Mouse (Mus musculus) 416B (cell line): Measurements from ENCODE around the gene Nudt9.
A peak's percentile ranks its signal among the peaks of the same experiment; 100 is the strongest.
"Not testable (repeated sequence)": the region's sequence is repeated elsewhere in the genome, so short reads cannot be mapped to it uniquely, and the experiment has no call there.

Experiments
- DNase-seq: peaks from one replicate; pipeline ENCODE4 v3.0.0; 2011; ENCODE audit warnings: low read depth

Gene Nudt9

DNA sequence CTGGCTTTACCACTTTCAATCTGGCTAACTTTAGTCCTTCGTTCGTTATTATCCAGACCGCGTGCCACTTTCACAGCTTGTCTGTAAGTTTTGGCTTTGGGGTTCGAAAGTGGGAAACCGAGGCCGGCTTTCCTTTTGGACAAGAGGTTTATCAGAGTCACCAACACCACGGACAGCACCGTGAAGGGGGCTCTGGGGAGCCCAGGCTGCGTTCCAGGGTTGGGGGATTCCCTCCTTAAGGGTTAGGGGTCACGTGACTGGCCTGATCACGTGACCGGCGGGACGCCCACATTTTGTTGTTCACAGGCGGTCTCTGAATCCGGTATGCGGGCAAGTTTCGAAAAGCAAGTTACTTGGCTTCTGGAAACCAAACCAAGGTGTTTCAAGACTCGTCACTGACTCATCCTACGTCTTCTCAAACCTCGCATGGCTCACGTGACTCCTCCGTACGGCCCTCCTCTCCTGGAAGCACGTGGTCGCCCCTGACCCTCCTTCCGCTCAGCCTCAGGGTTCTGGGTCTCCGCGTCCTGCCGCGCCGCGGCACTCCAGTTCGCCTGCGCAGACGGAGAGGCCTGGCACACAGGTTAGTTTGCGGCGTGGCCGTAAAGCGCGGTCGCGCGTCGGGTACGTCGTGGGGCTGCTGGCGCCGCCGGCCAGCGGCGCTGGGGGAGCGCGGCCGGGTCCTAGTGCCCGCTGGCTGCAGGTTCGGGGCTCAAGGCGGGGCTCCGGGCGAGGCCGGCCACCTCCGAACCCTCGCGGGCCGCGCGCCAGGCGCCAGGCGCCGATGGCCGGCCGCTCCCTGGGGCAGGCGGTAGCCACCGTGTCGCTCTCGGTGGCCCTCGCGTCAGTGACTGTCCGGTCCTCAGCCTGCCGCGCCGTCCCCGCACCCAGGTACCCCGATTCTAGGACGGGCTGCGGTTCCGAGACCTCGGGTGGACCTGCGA lies at the start of gene Nudt9:
Gene Nudt9, plus strand, starts transcription at position 51 of the 944 bp plus-strand sequence.
- DNase-seq, result peak; percentile 99

DNA sequence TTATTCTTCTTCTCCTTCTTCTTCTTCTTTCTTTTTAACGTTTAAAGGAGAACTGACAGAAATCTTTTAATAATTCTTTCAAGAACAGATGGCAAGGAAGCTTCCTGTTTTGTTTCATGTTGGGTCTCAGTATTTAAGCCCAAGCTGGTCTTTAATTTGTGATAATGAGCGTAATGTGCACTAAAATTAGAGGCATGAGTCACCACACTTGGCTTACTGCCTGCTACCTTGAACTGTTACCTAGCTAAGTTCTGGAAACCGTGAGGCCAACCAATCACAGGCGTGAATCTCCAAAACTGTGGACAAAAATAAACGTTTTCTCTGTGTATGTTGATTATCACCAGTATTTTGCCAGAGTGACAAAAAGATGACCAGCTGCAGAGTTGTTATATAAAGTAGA lies 47.4 kb upstream of the Nudt9 start:
- peak; percentile 41 for DNase-seq

DNA sequence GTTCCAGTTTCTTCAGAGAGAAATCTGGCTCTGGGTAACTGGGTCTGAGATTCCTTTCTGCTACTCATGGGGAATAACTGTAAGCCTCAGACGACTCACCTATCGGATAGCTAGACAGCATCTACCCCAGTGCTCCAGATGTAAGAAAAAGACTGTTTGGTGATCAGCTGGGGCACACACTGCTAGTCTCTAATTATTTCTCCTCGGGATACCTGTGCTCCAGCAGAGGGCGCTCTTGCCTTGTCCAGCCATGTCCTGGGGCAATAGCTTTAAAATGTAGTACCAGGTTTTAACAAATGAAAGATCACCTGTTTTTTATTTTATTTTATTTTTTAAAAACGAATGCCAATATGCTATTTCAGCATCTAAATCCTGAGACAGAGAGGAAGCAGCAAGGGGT lies 46.4 kb upstream of the Nudt9 start:
- peak; percentile 81 for DNase-seq

DNA sequence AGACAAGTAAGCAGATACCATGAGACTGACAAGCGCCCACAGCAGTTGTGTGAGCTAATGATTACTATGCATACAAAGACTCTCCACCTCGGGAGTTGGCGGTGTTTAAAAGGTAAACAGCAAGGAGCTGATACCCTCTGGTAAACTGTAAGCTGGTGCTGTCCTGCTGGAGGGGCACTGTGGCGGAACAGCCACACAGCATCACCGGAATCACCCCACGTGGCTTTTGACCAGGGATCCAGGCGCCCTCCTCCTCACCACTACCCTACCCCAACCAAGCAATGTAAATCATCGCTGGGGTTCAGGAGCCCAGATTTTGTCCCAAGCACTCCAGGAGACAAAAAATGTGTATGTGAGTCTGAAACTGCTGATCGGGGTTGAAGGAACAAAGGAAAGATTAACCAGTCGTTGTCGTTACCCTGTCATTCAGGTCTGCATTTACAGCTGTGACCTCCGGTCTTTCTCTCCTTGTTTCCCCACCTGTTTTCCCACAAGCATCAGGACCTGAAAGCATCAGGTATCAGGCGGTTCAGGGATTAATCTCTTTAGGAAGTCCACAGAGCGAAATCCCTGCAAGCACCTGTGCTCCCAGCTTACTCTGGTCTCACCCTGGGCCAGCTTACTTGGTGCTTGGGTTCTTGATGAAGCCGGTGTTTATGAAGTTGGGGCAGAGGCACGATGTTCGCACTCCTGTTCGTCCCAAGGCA lies 43.4 kb upstream of the Nudt9 start:
- no peak for DNase-seq

DNA sequence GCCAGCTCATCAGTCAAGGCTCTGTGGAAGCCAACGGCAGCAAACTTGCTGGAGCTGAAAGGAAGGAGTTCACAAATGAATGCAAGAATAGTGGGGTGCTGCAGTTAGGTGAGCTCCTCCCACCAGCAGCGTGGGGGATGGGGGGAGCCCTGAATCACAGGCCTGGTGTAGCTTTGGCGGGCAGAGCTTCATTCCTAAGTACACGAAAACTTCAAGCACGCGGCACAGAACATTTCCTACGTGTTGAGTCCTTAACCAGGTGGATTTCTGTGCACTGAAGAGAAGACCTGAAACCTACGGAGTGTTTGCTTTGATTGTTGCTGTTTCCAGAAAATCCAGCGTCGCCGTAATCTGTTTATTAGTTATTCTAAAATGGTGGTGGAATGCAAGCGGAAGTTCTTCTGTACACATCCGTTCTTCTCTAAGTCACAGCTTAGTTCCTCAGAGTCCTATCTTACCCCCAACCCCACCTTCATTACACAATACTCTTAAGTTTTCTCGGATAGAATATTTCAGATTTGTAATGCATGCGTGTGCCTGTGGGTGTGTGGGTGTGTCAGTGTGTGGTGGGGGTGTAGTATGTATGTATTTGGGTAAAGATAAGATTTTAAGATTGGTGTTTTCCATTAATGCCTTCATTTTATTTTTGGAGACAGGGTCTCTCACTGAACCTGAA lies 42.7 kb upstream of the Nudt9 start:
- DNase-seq, result no peak

DNA sequence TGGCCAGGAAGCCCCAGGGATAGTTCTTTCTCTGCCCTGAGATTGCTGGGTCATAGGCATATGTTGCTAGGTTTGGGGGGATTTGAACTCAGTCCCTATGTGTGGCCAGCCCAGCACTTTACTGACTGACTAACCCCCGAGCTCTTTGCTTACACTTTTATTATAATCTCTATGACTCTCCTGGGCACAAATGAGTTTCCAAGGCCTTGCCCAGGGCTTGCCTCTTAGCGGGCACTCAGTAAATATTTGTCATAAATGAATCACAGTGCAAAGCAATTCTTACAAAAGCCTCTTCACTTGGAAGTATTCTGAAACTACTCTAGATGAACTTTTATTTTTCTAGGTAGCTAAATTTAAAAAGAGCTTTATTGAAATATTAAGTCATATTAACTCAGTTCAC lies 42.2 kb upstream of the Nudt9 start:
- DNase-seq, result no peak

DNA sequence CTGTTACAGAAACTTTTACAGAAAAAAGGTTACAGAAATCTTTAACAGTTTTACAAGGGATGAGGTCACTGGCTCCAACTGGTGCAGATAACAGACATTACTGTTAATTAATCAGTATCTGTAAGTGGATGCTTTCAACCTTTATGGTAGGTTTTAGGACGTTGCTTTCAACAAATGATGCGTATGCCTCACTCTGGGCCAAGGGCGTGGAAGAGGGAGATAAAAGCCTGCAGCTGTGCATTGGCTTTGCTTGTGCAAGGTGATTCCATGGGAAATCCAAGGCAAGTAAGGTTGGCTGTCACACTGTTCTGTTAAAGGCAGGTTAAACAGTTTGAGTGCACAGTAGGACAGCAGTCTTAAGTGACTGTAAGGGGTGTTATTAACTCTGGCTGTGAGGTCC lies 39.3 kb upstream of the Nudt9 start:
- DNase-seq, result no peak

DNA sequence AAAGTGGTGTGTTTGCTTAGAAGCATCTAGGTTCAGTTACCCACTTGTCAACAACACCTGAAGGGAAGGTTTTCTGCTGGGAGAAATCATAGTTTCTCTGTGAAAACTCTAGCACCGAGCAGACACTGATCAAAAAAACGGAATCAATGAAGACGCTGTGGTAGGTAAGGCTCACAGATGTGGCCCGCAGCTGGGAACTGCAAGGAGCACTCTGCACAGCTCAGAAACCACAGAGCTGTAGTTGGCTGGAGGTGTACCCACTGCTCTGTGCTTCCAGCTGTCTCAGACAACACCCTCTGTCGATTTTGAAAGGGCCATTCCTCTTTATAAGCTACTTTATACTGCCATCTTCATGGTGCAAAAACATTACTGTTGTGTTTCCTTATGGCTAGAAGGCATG lies 38.3 kb upstream of the Nudt9 start:
- DNase-seq, result no peak

DNA sequence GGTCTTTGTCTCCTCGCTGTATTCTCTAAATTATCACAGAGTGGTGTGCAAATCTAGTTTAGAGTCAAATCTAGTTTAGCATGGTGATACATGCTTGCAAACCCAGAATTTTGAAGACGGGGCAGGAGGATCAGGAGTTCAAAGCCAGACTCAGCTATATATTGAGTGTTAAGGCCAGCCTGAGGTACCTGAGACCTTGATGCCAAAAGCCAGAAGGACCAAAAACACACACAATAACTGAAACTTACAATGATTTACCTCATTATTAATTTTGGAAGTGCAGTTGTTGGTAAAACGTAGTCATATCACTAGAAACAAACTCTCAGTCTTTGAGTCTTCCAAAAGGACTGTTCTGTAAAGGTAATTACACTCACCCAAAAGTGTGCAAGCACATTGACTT lies 36.7 kb upstream of the Nudt9 start:
- DNase-seq, result no peak

DNA sequence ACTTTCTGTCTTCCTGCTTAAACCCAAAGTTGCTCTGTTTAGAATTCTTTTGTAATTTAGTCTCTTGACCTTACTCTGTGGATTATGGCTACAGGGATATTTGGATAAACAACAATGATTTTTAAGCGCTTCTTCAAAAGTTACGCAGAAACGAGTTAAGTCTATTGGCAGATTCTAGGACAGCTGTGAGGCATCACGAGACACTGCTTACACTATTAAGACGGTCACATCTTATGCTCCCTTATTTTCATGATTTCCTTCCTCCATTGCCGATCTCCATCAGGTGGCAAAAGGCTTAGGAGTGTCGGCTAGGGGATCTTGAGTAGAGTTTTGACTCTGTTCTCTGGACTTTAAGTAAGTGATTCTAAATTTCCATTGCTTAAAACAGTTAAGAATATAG lies 35.8 kb upstream of the Nudt9 start:
- DNase-seq, result no peak

DNA sequence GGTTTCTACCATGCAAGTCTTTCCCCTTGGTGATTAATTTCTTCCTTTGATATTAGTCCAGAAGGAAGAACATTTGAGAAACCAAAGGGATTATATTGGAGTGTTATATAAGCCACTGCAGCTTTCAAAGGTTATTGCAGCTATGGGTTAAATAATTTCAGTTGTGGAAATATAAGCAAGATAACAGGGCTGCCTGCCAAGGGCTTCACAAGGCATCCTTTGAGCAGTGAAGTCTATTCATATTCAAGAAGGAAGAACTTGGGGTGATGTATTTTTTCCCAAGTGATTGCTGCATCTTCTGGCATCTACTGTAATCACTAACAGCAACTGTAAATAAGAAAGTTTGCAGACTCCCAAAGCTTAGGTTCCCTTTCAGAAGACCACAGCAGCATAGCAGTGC lies 34.7 kb upstream of the Nudt9 start:
- no peak for DNase-seq

DNA sequence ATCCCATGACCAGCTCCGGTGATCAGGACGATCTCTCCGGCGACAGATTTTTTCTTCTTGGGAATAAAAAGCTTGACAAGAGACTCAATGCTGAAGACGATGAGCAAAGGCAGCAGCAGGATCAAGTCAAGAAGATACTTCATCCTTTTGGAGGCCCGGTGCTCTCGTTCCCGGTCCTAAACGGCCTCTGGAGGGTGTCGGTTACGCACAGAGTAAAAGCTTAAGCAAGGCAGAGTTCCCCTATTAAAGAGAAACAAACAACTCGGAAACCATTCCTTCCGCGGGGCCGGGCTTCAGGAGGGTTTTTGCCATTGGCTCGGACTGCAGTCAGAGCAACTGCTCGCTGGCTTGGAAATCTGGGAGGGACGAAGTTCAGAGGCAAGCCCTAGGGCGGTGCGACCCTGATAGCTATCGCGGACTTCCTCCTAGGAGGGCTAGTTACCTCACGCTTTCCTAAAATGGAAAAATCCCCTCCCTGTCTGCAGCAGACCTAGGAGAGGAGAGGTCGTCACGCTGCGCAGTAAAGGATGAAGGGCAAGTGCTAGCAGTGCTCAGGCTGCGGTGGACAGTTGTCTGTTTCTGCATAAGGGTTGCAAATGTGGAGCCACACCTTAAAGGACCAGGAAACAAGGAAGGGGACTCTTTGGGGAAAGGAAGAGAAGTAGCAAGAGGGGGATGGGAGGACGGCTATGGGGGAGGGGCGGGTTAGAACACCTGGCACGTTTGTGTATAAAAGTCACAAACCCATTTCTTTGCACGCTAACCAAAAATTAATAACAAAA lies 24.3 kb upstream of the Nudt9 start, which contains the start of gene Hsd17b11:
Gene Hsd17b11, minus strand, starts transcription at position 323 of the 782 bp plus-strand sequence.
- peak; percentile 94 for DNase-seq

DNA sequence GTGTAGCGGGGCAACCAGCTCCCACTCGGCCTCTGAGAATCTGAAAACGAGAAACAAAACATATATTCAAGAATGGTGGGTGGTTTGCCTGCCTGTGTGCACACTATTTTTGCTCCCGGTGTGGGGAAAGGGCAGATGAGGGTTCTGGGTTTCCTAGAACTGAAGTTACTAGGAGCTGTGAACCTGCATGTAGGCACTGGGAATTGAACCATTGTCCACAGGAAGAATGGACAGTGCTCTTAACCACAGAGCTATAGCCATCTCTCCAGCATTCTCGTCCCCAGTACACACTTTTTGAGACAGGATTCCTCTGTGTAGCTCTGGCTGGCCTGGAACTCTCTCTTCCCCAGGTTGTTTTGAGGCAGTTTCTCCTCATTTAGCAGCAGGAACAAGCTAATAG lies 23.5 kb upstream of the Nudt9 start:
- no peak for DNase-seq

DNA sequence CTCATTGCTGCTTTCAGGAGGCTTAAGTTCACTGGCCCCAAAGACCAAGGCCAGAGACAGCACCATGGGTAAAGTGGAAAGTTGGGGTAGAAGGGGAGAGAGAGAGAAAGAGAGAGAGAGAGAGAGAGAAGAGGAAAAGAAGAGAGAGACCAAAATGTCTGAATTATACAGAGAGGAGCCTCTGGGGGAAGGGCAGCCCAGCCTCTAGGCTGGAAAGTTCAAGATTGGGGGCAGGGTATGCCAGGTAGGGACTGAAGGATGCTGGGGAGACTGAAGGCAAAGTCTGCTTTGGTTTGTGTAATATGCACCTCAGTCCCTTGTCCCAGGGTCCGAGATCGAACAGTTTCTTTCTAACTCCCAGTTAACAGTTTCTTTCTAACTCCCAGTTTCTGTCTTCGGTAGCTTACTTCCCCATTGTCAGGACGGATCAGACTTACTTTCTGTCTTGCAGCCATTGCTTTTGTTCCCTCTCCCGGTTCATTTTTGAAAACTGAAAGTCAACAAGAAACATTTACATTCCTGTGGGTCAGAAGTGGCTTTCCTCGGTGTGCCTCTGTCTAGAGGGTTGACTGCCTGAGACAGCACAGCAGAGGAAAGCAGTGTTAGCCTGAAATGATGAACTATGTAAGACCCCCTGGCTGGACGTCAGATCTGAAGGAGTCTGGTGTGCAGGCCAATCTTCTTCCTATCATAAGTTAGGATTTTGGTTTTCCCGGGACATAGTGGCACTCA lies 22.7 kb upstream of the Nudt9 start:
- no peak for DNase-seq

DNA sequence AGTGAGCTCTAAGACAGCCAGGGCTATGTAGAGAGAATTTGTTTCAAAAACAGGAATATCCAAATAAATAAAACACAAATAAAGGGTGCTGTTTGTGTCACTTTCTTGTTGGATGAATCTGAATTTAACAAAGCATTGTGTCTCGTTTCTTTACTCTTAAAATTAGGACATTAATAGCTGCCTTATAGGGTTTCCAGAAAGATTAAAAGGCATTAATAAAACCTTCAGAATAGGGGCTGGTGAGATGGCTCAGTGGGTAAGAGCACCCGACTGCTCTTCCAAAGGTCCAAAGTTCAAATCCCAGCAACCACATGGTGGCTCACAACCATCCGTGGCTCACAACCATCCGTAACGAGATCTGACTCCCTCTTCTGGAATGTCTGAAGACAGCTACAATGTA lies 21.9 kb upstream of the Nudt9 start:
- DNase-seq, result not testable (repeated sequence)

DNA sequence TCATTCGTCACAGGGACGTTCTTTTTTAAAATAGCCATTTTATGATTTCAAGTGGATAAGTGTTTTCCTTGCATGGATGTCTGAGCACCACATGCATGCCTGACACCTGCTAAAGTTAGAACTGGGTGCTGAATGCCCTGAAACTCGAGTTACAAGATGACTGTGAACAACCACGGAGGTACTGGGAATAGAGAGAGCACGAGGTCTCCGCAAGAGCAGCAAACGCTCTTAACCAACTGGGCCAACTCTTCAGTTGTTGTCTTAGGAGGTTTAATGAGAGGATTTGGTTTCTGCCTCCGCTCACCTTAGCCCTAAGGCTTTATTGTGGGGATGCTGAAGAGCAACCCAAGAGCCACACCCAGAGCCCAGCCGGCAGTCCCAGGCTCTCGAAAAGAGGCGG lies 21.3 kb upstream of the Nudt9 start:
- no peak for DNase-seq

DNA sequence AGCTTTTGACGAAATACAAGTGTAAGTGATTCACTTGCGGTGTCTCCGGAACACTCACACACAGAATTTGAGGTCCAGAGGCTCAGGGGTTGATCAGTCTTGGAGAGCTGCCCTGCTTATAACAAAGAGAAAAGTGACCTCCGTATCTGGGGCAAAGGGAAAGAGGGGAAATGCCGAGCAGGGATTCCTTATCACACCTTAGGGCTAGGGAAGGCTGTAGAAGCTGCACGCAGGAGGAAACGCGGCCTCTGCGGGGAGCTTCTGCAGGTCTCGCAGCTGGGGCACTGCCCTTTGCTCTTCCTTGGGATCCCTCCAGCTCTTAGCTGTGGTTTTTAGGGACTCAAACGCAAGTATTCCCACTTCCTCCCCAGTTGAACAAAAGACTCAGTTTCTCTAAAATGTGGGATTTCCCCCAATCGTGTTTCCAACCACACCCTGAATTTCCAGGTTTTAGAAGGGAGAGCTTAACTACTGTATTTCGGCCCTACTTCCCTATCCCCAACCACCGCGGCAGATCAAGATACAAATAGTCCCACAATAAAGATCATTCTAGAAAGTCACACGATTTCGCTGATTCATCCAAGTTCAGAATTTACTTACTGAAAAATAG lies 20.8 kb upstream of the Nudt9 start:
- no peak for DNase-seq

DNA sequence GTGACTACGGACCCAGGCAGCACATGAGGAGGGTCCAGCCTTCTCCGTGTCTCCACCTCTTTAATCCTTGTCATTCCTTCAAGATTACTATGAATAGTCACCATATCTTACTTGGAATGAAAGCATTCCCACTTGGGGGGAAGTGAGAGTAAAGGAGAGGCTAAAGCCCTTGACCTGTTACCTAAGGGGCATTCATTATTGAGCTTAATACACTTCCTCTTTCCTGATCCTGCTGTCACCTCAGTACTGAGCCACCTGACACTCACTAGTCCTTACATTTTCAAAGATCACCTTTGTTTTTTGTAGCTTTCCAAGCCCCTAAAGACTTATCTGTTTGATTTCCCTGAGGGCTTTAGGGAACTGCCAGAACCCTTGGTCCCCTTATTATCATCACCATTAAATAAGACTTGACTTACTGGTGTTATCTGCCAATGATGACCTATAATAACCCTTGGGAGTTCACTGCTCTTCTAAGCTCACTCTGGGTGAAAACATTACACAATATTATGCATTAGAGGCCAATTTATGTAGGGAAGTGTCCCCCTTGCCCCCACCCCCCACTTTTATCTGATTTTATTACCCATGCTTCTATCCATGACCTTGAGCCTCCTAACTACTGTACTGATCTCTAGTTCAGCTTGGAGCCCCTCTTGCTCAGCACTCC lies 13.5 kb upstream of the Nudt9 start:
- DNase-seq, result no peak

DNA sequence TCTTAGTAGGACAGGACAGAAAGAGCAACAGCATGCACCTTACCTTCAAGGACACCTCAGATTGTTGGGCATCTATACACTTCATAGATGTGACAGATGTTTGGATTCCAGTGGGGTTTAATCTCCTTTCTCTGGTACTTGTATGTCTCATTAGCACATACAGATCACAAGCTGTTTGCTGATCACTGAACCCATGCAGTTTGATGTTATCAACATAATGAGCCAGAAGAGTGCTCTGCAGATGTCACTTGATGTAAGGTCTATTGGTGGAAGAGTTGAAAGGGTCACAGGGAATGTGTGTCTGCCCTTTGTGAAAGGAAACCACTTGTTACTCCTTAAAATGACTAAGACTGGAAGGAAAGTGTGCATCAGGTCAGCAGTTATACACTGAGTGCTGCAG lies 11.0 kb upstream of the Nudt9 start:
- no peak for DNase-seq

DNA sequence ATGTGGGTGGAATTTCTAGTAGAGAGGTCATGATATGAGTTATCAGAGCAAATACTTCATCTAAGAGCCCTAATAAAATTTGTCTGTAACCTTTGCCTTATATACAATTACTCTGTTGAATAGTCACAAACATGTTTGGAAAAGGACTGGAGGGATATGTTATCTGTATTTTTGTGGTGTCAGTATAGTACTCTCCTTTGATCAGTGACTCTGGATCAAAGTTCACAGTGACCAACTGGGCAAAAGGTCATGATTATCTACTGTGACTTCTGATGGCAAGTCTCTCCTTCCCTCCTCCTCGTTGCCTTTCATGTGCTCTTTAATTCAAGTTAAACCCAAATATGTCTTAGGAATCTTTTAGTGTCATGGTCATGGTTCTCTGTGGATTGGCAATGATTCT lies 10.3 kb upstream of the Nudt9 start:
- no peak for DNase-seq
